Mouse (Mus musculus) liver, postnatal 0 days (tissue): ENCODE results near the gene Chad.

Source experiments
- CTCF ChIP-seq: sonication (generic); IDR thresholded peaks from 2 replicates; pipeline ENCODE4 v1.5.1; 2016; ENCODE audit warnings: antibody characterized with exemption, low read depth
- EP300 ChIP-seq: IDR thresholded peaks from 2 replicates; pipeline ENCODE4 v1.6.1; 2016; ENCODE audit warnings: antibody characterized with exemption, low read depth, mild to moderate bottlenecking

DNA sequence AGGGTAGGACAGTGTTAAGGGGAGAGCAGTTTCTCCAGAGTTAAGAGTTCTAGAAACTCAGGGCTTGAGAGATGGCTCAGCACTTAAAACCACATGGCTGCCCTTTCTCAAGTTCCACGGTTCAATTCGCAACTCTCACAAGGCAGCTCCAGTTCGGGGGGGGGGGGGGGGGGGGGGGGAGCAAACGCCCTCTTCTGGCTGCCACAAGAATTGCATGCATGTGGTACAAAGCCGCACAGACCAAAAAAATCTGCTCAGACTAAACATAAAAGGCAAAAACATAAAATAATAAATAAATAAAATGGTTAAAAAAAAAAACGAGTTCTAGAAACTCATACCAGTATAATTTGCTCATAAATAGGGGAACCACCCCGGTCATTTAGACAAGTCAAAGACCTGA, 9.7 kb downstream of the Chad start:
- TF ChIP-seq CTCF = peak; percentile 23; the same call in 1 of the 2 replicates
- no peak for TF ChIP-seq EP300
